Mouse (Mus musculus): ENCODE results near the gene Ttc9b. TPM values are rescaled to one million over a fixed set of nuclear protein-coding genes. Genes with fewer than 3 reads are reported as not detected.
A peak's percentile ranks its signal among the peaks of the same experiment; 100 is the strongest.
"Not testable (repeated sequence)": the region's sequence is repeated elsewhere in the genome, so short reads cannot be mapped to it uniquely, and the experiment has no call there.

The Ttc9b gene
- not detected for total RNA-seq (2022)

- DNase-seq (ENCODE audit: low spot score), result no peak
Measured at GRCm38 (mm10) chr7:27653681-27654437, at the start of gene Ttc9b. Gene Ttc9b (plus strand): TSS chr7:27653915.

GRCm38 (mm10) chr7:27604661-27605348 lies 48.9 kb upstream of the Ttc9b start:
- DNase-seq (ENCODE audit: low spot score), result no peak

GRCm38 (mm10) chr7:27605499-27606285 lies 48.0 kb upstream of the Ttc9b start:
- peak; percentile 67 for DNase-seq (ENCODE audit: low spot score)

- no peak for DNase-seq (ENCODE audit: low spot score)
Measured at GRCm38 (mm10) chr7:27606481-27607254, 47.0 kb upstream of the Ttc9b start.

GRCm38 (mm10) chr7:27607580-27607979 lies 46.1 kb upstream of the Ttc9b start:
- peak; percentile 75 for DNase-seq (ENCODE audit: low spot score)

GRCm38 (mm10) chr7:27608130-27608529 lies 45.6 kb upstream of the Ttc9b start:
- no peak for DNase-seq (ENCODE audit: low spot score)

- DNase-seq (ENCODE audit: low spot score), result no peak
Measured at GRCm38 (mm10) chr7:27609285-27609684, 44.4 kb upstream of the Ttc9b start.

GRCm38 (mm10) chr7:27609688-27610087 lies 44.0 kb upstream of the Ttc9b start:
- no peak for DNase-seq (ENCODE audit: low spot score)

GRCm38 (mm10) chr7:27610370-27610769 lies 43.3 kb upstream of the Ttc9b start:
- no peak for DNase-seq (ENCODE audit: low spot score)

GRCm38 (mm10) chr7:27610871-27611270 lies 42.8 kb upstream of the Ttc9b start:
- no peak for DNase-seq (ENCODE audit: low spot score)

- no peak for DNase-seq (ENCODE audit: low spot score)
Measured at GRCm38 (mm10) chr7:27612940-27613339, 40.8 kb upstream of the Ttc9b start.

GRCm38 (mm10) chr7:27613751-27614499 lies 39.8 kb upstream of the Ttc9b start:
- no peak for DNase-seq (ENCODE audit: low spot score)

- no peak for DNase-seq (ENCODE audit: low spot score)
Measured at GRCm38 (mm10) chr7:27621028-27621427, 32.7 kb upstream of the Ttc9b start.

GRCm38 (mm10) chr7:27622234-27622633 lies 31.5 kb upstream of the Ttc9b start:
- no peak for DNase-seq (ENCODE audit: low spot score)

GRCm38 (mm10) chr7:27624967-27625366 lies 28.7 kb upstream of the Ttc9b start:
- no peak for DNase-seq (ENCODE audit: low spot score)

GRCm38 (mm10) chr7:27627707-27628106 lies 26.0 kb upstream of the Ttc9b start:
- no peak for DNase-seq (ENCODE audit: low spot score)

- DNase-seq (ENCODE audit: low spot score), result no peak
Measured at GRCm38 (mm10) chr7:27628190-27628589, 25.5 kb upstream of the Ttc9b start.

GRCm38 (mm10) chr7:27628816-27629215 lies 24.9 kb upstream of the Ttc9b start:
- not testable (repeated sequence) for DNase-seq (ENCODE audit: low spot score)

- DNase-seq (ENCODE audit: low spot score), result no peak
Measured at GRCm38 (mm10) chr7:27631439-27631838, 22.3 kb upstream of the Ttc9b start.

- DNase-seq (ENCODE audit: low spot score), result no peak
Measured at GRCm38 (mm10) chr7:27633166-27633565, 20.5 kb upstream of the Ttc9b start.

GRCm38 (mm10) chr7:27634691-27635090 lies 19.0 kb upstream of the Ttc9b start:
- DNase-seq (ENCODE audit: low spot score), result no peak
